Mouse (Mus musculus): ENCODE data around the gene Lins1. TPM values are rescaled to one million over a fixed set of nuclear protein-coding genes. Genes with fewer than 3 reads are reported as not detected.

Gene Lins1
- 10 to 100 TPM; 10.3 to 11.9 (median 10.7) TPM for total RNA-seq (2022)

GRCm38 (mm10) chr7:66689620-66690360, at the start of gene Lins1:
Gene Lins1 (plus strand): TSS chr7:66689889.
- peak; percentile 100 for DNase-seq

DNA sequence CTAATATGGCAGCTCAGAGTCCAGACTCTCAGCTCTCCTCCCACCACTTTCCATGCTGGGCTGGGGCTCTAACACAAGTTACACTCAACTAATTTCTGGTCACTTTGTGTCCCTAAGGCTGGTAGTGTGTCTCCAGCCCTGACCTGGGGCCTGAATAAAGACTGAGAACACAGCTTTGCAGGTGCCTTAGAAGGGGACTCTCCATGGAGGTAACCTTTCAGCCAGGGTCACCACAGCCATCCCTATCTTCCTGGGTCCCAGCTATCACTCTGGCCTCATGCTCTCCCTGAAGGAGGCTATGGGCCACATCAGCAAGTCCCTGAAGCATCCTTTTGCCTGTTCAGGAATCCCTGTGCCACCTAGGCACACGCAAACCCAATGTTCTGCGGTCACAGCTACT, 44.0 kb upstream of the Lins1 start:
- no peak for DNase-seq

DNA sequence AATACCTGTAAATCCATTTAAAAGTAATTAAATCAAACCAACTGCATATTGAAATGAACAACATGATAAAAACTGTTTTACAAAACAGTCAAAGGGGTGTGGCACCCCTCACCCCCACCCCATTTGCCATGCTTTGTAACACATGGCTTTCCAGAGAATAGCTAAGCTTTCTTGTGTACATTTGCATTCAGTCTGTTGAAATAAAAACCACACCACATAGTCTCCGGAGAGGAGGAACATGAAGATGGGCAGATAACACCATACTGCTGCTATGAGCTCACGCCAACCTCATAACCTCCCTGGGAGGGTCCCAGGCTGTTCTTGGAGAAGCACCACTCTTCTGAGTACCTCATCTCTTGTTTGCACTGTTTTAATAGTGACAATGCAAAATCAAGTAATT, 40.5 kb upstream of the Lins1 start:
- no peak for DNase-seq

- no peak for DNase-seq
Observed at GRCm38 (mm10) chr7:66650883-66651282, 38.8 kb upstream of the Lins1 start.

GRCm38 (mm10) chr7:66652216-66652615, 37.5 kb upstream of the Lins1 start:
- DNase-seq, result no peak

DNA sequence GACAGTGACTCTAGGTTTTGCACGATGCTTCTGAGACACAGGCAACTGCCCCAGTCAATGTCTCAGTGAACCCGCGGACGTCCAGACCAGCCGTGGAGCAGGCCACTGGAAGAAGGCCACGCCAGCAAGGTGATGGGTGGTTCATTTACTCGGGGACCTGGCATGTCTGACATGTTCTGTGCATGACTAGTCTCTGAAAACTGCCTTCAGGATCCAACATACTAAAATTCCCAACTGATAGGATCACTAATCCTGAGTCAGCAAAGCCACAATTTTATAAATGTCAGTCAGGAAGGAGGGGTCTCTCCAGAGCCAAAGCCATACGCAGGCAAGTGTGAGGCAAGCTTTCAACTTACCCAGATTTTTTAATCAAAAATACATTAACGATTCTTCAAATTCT, 36.1 kb upstream of the Lins1 start:
- no peak for DNase-seq

DNA sequence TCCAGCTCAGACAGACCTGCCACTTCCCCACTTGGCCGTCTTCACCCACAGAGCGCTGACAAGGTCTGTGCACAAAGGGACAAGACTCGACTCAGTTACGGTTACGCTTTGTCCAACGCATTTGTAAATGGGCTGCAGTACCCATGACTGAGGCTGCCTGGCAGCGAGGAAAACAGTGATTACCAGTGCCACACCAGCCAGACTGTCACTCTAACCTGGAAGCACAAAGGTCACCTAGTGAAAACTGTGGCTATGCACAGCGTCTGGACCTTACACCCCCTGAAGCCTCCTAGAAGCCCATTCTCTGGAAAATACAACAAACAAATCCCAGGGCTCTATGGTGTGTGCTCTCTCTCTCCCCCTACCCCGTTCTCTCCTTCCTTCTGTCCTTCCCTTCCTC, 34.2 kb upstream of the Lins1 start:
- no peak for DNase-seq

DNA sequence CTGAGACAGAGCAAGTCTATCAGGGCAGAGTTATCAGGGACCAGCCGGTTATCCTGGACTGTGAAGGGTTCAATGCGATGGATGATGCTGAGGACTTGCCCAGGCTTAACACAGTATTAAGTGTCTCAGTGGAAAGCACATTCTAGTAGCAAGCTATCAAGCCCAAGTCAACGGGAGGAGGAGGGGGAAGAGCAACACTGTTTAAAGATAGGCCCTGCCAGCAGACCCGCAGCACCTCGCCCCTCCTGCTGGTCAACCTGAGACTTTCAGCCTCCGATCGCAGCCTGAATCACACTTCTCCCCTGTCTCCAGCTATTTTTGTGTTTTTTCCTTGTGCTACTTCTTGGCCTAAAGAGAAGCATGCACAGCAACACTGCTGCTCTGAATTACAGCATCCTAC, 29.4 kb upstream of the Lins1 start:
- no peak for DNase-seq

DNA sequence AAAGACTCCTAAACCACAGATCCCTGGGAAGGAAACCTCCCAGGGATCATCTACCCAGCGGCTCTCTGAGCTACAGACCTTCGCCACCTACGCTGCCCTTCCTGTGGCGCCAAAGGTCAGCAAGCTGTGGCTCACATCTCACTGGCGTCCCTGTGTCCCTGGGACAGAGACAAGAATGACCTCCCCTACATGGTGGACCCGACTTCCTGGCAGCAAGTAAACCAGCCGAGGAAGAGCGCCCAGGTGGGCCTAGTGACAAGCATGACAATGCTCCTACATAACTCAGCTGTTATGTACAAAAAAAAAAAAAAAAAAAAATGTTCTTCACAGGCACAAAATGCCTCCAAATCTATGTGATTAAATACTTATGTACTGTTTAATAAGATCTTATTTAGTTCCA, 28.7 kb upstream of the Lins1 start:
- DNase-seq, result no peak

- peak; percentile 52 for DNase-seq
Observed at GRCm38 (mm10) chr7:66661572-66661971, 28.1 kb upstream of the Lins1 start.

- DNase-seq, result no peak
Observed at GRCm38 (mm10) chr7:66663548-66663947, 26.1 kb upstream of the Lins1 start.

GRCm38 (mm10) chr7:66667064-66667463, 22.6 kb upstream of the Lins1 start:
- no peak for DNase-seq

DNA sequence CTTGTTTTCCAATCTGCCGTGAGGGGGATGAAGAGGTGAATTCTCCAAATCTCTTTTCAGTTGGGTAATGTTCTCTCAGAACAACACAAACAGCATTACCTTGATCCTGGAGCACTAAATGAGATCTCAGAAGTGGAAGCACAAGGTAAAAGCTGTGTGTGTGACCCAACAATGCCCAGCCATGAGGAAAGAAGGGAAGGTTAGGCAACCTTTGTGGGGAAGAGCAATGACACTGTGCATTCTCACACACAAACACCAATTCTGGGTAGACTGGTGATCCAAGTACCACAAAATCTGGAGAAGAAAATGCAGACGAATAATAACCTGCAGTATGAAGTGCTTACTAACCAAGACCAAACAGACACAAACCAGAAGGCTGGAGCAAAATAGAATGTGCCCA, 13.9 kb upstream of the Lins1 start:
- DNase-seq, result no peak

GRCm38 (mm10) chr7:66682119-66682863, 7.4 kb upstream of the Lins1 start:
- no peak for DNase-seq

- DNase-seq, result peak; percentile 20
Observed at GRCm38 (mm10) chr7:66688721-66689120, 968 bp upstream of the Lins1 start.

DNA sequence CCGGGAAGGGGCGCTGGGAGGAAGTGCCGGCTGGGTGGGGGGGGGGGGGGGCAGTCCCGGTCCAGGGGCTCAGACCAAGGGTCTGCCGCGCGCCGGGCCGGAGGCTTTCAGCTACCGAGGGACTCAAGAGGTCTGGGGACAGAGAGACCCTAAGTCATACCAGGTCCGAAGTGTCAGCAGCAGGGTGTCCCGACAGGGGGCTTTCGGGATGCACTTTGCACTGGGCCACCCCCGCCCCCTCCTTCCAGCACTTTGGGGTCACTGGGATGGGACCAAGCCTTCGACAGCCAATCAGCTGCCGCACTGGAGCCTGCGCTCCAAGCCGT, 432 bp upstream of the Lins1 start, which contains the start of gene Asb7:
Gene Asb7 (minus strand): TSS at position 303 of the 326 bp plus-strand sequence.
- no peak for DNase-seq

DNA sequence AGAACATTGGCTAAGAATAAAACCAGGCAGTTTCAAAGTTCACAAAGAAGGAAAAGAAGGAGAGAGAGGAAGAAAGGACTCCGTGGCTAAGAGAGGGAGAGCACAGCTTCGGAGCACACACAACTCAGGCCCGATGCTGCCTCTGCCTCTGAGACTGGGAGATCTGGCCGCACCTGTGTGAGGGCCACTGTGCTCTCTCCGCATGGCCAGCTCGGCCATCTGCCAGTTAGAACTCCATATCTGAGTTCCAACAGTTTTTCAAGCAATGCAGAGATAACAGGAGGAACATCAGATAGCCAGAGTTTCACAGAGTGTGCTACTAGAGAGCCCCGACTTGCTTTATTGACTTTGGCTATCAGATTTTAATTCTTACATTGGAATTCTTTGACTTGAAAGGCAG, 4.8 kb downstream of the Lins1 start:
- DNase-seq, result no peak

DNA sequence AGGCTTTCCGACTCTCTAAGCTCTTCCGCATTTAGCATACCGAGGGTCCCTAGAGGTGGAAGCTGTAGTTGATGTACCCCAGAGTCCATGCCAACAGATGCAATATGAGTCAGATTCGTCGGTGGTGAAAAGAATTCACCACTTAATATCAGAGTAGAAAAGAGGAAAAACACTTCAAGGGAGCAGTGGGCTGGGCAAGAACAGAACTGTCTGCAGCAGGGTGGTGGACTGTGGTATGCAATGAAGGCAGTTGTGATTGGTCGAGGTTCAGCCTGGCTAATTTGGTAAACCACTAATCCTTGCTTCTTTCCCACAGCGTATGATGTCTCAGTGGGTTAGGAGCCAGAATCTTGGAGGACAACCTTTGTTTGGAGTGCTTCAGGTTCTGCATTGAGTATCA, 13.0 kb downstream of the Lins1 start:
- DNase-seq, result no peak

- peak; percentile 37 for DNase-seq
Observed at GRCm38 (mm10) chr7:66704631-66705030, 14.9 kb downstream of the Lins1 start.

DNA sequence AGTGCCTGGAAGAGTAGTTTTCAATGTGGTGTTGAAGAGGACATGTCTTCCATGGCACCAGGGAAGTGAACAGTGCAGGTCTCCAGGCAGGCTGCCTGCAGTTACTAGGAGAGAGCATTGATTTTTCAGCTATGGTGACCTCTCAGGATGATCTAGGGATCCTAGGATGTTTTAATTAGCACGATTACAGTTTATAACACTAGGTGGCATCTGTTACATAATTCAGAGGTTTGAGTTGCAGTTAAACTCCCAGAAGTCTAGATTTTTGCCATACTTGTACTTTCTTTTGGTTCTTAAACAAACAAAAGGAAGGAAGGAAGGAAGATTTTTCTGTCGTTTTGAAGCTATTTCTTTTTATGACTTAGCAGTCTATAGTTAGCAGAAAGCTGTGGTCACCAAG, 21.5 kb downstream of the Lins1 start:
- no peak for DNase-seq

GRCm38 (mm10) chr7:66724514-66724913, 34.8 kb downstream of the Lins1 start:
- no peak for DNase-seq

GRCm38 (mm10) chr7:66724954-66725353, 35.3 kb downstream of the Lins1 start:
- DNase-seq, result no peak

DNA sequence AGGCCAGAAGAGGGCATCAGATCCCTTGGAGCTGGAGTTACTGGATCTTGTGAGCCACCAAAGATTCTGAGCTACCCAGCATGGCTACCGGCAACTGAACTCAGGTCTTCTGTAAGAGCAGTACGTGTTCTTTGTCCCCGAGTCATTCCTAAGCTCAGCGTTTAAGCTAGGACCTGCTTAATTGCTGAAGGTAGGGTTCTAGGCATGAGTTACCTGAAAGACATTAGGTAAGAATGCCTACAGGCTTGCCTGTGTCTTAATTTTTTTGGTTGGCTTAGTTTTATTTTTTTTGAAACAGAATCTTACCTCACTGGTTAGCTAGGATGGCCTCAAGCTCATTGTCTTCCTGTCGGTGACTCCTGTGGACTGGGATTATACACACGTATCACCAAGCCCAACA, 38.4 kb downstream of the Lins1 start:
- DNase-seq, result no peak

DNA sequence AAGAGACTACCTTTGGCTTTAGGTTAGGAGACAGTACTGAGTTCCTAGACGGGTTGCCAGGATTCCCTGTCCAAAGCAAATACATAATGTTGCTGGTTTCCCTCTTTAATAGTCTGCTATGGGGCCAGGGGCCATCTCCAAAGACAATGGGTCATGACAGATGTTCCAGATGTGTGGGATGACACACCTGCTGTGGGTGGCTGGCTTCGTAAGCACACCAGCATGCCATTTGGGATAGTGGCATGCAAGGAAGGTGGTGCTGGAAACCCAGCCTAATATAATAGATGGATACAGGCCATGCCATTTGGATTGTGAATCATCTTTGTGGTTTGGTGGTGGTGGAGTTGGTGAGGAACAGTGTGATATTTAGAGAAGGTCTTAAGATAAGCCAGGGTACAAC, 39.5 kb downstream of the Lins1 start:
- no peak for DNase-seq
